Mouse (Mus musculus) left cerebral cortex, adult 18-20 months (tissue): Measurements from ENCODE around the gene Mrpl33. TPM values are rescaled to one million over a fixed set of nuclear protein-coding genes. Genes with fewer than 3 reads are reported as not detected.
"Not testable (repeated sequence)": the region's sequence is repeated elsewhere in the genome, so short reads cannot be mapped to it uniquely, and the experiment has no call there.

Source experiments
- DNase-seq, 2 experiments: peaks; one replicate each; pipeline ENCODE4 v3.0.0; 2021 to 2022; ENCODE audit warnings: low spot score in 2 of 2, mixed read lengths in 1 of 2
- total RNA-seq, 2 experiments: library from RNA; stranded (reverse); gene quantifications; 2 replicates each; pipeline ENCODE4 v1.2.3; 2021

Mrpl33 gene
- total RNA-seq, 2 experiments from 2014 or later: 84.2 to 88.7 TPM

- no peak for DNase-seq
Observed at GRCm38 (mm10) chr5:31595868-31596267, 867 bp upstream of the Mrpl33 start.

GRCm38 (mm10) chr5:31597430-31597944, 752 bp downstream of the Mrpl33 start:
- no peak for DNase-seq

GRCm38 (mm10) chr5:31598121-31598520, 1.4 kb downstream of the Mrpl33 start:
- DNase-seq: no peak

- DNase-seq: peak in 1 of 2 experiments; percentile 41
Observed at GRCm38 (mm10) chr5:31598579-31598978, 1.8 kb downstream of the Mrpl33 start.

- no peak for DNase-seq
Observed at GRCm38 (mm10) chr5:31599161-31599560, 2.4 kb downstream of the Mrpl33 start.

GRCm38 (mm10) chr5:31601162-31601722, 4.5 kb downstream of the Mrpl33 start:
- no peak for DNase-seq

- peak; percentile 48 to 70 for DNase-seq
Observed at GRCm38 (mm10) chr5:31602377-31602776, 5.6 kb downstream of the Mrpl33 start.

- DNase-seq: no peak
Observed at GRCm38 (mm10) chr5:31603766-31604165, 7.0 kb downstream of the Mrpl33 start.

GRCm38 (mm10) chr5:31606151-31606550, 9.4 kb downstream of the Mrpl33 start:
- no peak for DNase-seq

GRCm38 (mm10) chr5:31610376-31611086, 13.8 kb downstream of the Mrpl33 start:
- DNase-seq: no peak

- DNase-seq: no peak
Observed at GRCm38 (mm10) chr5:31611186-31611585, 14.5 kb downstream of the Mrpl33 start.

GRCm38 (mm10) chr5:31613852-31614286, 17.1 kb downstream of the Mrpl33 start:
- peak; percentile 77 to 85 for DNase-seq

GRCm38 (mm10) chr5:31614339-31615025, 17.7 kb downstream of the Mrpl33 start:
- DNase-seq: no peak

- DNase-seq: no peak
Observed at GRCm38 (mm10) chr5:31620326-31620725, 23.6 kb downstream of the Mrpl33 start.

- DNase-seq: no peak
Observed at GRCm38 (mm10) chr5:31627117-31627516, 30.4 kb downstream of the Mrpl33 start.

- no peak for DNase-seq
Observed at GRCm38 (mm10) chr5:31627562-31628526, 31.1 kb downstream of the Mrpl33 start.

- no peak for DNase-seq
Observed at GRCm38 (mm10) chr5:31628555-31628954, 31.8 kb downstream of the Mrpl33 start.

- DNase-seq: no peak
Observed at GRCm38 (mm10) chr5:31630064-31630463, 33.3 kb downstream of the Mrpl33 start.

- DNase-seq: not testable (repeated sequence)
Observed at GRCm38 (mm10) chr5:31631169-31631568, 34.4 kb downstream of the Mrpl33 start.

GRCm38 (mm10) chr5:31634161-31634560, 37.4 kb downstream of the Mrpl33 start:
- no peak for DNase-seq

- no peak for DNase-seq
Observed at GRCm38 (mm10) chr5:31634679-31635078, 37.9 kb downstream of the Mrpl33 start.
